Mouse (Mus musculus) bone marrow macrophage, adult 2 months (primary cell): ENCODE results near the gene E130114P18Rik. TPM values are rescaled to one million over a fixed set of nuclear protein-coding genes. Genes with fewer than 3 reads are reported as not detected.

Source experiments
- H3K27ac ChIP-seq: 2 replicates; pipeline ENCODE4 v1.5.1; 2012; ENCODE audit warnings: low read depth, low read length; ENCODE audit not compliant: insufficient read depth
- H3K4me1 ChIP-seq: 2 replicates; pipeline ENCODE4 v1.6.1; 2012; ENCODE audit warnings: low read length; ENCODE audit not compliant: control insufficient read depth, insufficient read depth
- H3K4me3 ChIP-seq: 2 replicates; pipeline ENCODE4 v1.5.1; 2012; ENCODE audit warnings: mild to moderate bottlenecking, low read length, moderate library complexity; ENCODE audit not compliant: insufficient read depth
- CTCF ChIP-seq: IDR thresholded peaks from 2 replicates; pipeline ENCODE4 v1.5.1; 2012; ENCODE audit warnings: low read depth, mild to moderate bottlenecking, low read length, moderate library complexity
- POLR2A ChIP-seq: IDR thresholded peaks from 2 replicates; pipeline ENCODE4 v1.6.1; 2012; ENCODE audit warnings: mild to moderate bottlenecking, low read depth, low read length, borderline replicate concordance
- polyA plus RNA-seq: library from polyadenylated mRNA; stranded (reverse); fragments of >200 nt; gene quantifications from 2 replicates; pipeline ENCODE4 v1.2.4, GENCODE M21; 2012; ENCODE audit not compliant: missing spikeins, insufficient read depth, insufficient read length

The E130114P18Rik gene
- polyA plus RNA-seq, 1 experiment = not detected

GRCm38 (mm10) chr4:97753521-97753920 is 24.4 kb downstream of the E130114P18Rik start:
- H3K27ac ChIP-seq = no peak overlapping the region
- no peak for TF ChIP-seq CTCF
- TF ChIP-seq POLR2A = no peak
- no peak overlapping the region for H3K4me3 ChIP-seq
- H3K4me1 ChIP-seq = peaks cover 6% of the 10 kb centered on the region

- TF ChIP-seq POLR2A (no peak), CTCF (no peak)
- peaks cover 6% of the 10 kb centered on the region for H3K4me1 ChIP-seq
- no peak overlapping the region for H3K4me3 ChIP-seq
- H3K27ac ChIP-seq = peak overlapping the region; percentile 94
Measured at GRCm38 (mm10) chr4:97752276-97753010, 25.4 kb downstream of the E130114P18Rik start.

GRCm38 (mm10) chr4:97751483-97752251 is 26.2 kb downstream of the E130114P18Rik start:
- no peak for TF ChIP-seq POLR2A
- TF ChIP-seq CTCF = no peak
- Histone ChIP-seq H3K4me3 (peak overlapping the region; percentile 67), H3K27ac (peak overlapping the region; percentile 94), H3K4me1 (peaks cover 6% of the 10 kb centered on the region)

- Histone ChIP-seq H3K4me1 (peaks cover 6% of the 10 kb centered on the region), H3K4me3 (peak overlapping the region; percentile 67), H3K27ac (peak overlapping the region; percentile 94)
- no peak for TF ChIP-seq POLR2A
- no peak; the same call in none of the 2 replicates for TF ChIP-seq CTCF
Measured at GRCm38 (mm10) chr4:97751030-97751482, 26.8 kb downstream of the E130114P18Rik start.

- Histone ChIP-seq H3K4me3 (no peak overlapping the region), H3K27ac (no peak overlapping the region), H3K4me1 (peaks cover 6% of the 10 kb centered on the region)
- TF ChIP-seq POLR2A (no peak), CTCF (no peak)
Measured at GRCm38 (mm10) chr4:97750401-97750800, 27.5 kb downstream of the E130114P18Rik start.

- Histone ChIP-seq H3K4me3 (peak overlapping the region; percentile 48), H3K27ac (no peak overlapping the region), H3K4me1 (no peaks in the 10 kb centered on the region)
- no peak for TF ChIP-seq POLR2A
- TF ChIP-seq CTCF = no peak
Measured at GRCm38 (mm10) chr4:97746106-97746900, 31.6 kb downstream of the E130114P18Rik start.

GRCm38 (mm10) chr4:97745296-97746105 is 32.4 kb downstream of the E130114P18Rik start:
- H3K27ac ChIP-seq = no peak overlapping the region
- TF ChIP-seq CTCF = peak; percentile 78
- no peak for TF ChIP-seq POLR2A
- no peaks in the 10 kb centered on the region for H3K4me1 ChIP-seq
- peak overlapping the region; percentile 48 for H3K4me3 ChIP-seq

GRCm38 (mm10) chr4:97743932-97744331 is 33.9 kb downstream of the E130114P18Rik start:
- TF ChIP-seq POLR2A (no peak), CTCF (no peak)
- Histone ChIP-seq H3K27ac (no peak overlapping the region), H3K4me3 (no peak overlapping the region), H3K4me1 (no peaks in the 10 kb centered on the region)

- TF ChIP-seq POLR2A (no peak), CTCF (no peak)
- H3K4me1 ChIP-seq = no peaks in the 10 kb centered on the region
- H3K27ac ChIP-seq = no peak overlapping the region
- H3K4me3 ChIP-seq = no peak overlapping the region
Measured at GRCm38 (mm10) chr4:97733392-97733791, 44.5 kb downstream of the E130114P18Rik start.
